Mouse (Mus musculus) hindbrain, embryonic 10.5 days (tissue): ENCODE results near the gene Arhgap17. TPM values are rescaled to one million over a fixed set of nuclear protein-coding genes. Genes with fewer than 3 reads are reported as not detected.
A peak's percentile ranks its signal among the peaks of the same experiment; 100 is the strongest.

Experiments used
- DNase-seq: peaks from one replicate; pipeline ENCODE4 v3.0.0-alpha.2; 2017; ENCODE audit warnings: low spot score
- H3K27ac ChIP-seq: fragments of 300-500 bp; sonication (generic); 2 replicates; pipeline ENCODE4 v1.5.1; 2016; ENCODE audit warnings: mild to moderate bottlenecking, moderate library complexity
- H3K27me3 ChIP-seq: fragments of 300-500 bp; sonication (generic); 2 replicates; pipeline ENCODE4 v1.6.1; 2016; ENCODE audit warnings: mild to moderate bottlenecking; ENCODE audit not compliant: poor library complexity, insufficient read depth, severe bottlenecking
- H3K36me3 ChIP-seq: fragments of 300-500 bp; sonication (generic); 2 replicates; pipeline ENCODE4 v1.6.1; 2016; ENCODE audit warnings: mild to moderate bottlenecking, moderate library complexity
- H3K4me1 ChIP-seq: fragments of 300-500 bp; sonication (generic); replicated peaks from 2 replicates; pipeline ENCODE4 v1.6.1; 2016; ENCODE audit warnings: mild to moderate bottlenecking
- H3K4me3 ChIP-seq: fragments of 300-500 bp; sonication (generic); 2 replicates; pipeline ENCODE4 v1.5.1; 2016; ENCODE audit warnings: mild to moderate bottlenecking, moderate library complexity
- H3K9me3 ChIP-seq: fragments of 300-500 bp; sonication (generic); 2 replicates; pipeline ENCODE4 v1.6.1; 2016; ENCODE audit warnings: mild to moderate bottlenecking, moderate library complexity
- WGBS: fragments of 180-500 bp; shearing (Covaris S2); methylation state at CpG from one replicate; pipeline ENCODE4 v1.1.7; 2016; 5-methylcytosine and 5-hydroxymethylcytosine counted together
- polyA plus RNA-seq: library from polyadenylated mRNA; unstranded; fragments of >200 nt; fragmentation: Nextera tagmentation; extraction: Ambion mirVana; gene quantifications from 2 replicates; pipeline ENCODE4 v1.2.1, GENCODE M21; 2016

Arhgap17 gene
- polyA plus RNA-seq, 1 experiment from 2014 or later = 31.4 TPM

GRCm38 (mm10) chr7:123242241-123242640 is 127.5 kb downstream of the Arhgap17 start:
- no peak overlapping the region for H3K27ac ChIP-seq
- no peaks in the 10 kb centered on the region for H3K9me3 ChIP-seq
- 95% methylated on average over 7 of the region's 7 CpGs for WGBS
- H3K4me1 ChIP-seq = peaks cover 5% of the 10 kb centered on the region
- no peak for DNase-seq
- H3K27me3 ChIP-seq = no peaks in the 10 kb centered on the region
- no peak overlapping the region for H3K4me3 ChIP-seq
- H3K36me3 ChIP-seq = no peaks in the 10 kb centered on the region

- H3K27ac ChIP-seq = no peak overlapping the region
- no peaks in the 10 kb centered on the region for H3K36me3 ChIP-seq
- H3K9me3 ChIP-seq = no peaks in the 10 kb centered on the region
- H3K27me3 ChIP-seq = no peaks in the 10 kb centered on the region
- no peak overlapping the region for H3K4me3 ChIP-seq
- DNase-seq = no peak
- 73% methylated on average over 6 of the region's 6 CpGs for WGBS
- H3K4me1 ChIP-seq = peaks cover 5% of the 10 kb centered on the region
These were observed 129.7 kb downstream of the Arhgap17 start for GRCm38 (mm10) chr7:123240064-123240463.

GRCm38 (mm10) chr7:123238621-123239020 is 131.1 kb downstream of the Arhgap17 start:
- 75% methylated on average over 4 of the region's 4 CpGs for WGBS
- no peak for DNase-seq
- Histone ChIP-seq H3K27me3 (no peaks in the 10 kb centered on the region), H3K4me3 (no peak overlapping the region), H3K36me3 (no peaks in the 10 kb centered on the region), H3K9me3 (no peaks in the 10 kb centered on the region), H3K27ac (no peak overlapping the region), H3K4me1 (peaks cover 5% of the 10 kb centered on the region)

GRCm38 (mm10) chr7:123235449-123235848 is 134.3 kb downstream of the Arhgap17 start:
- WGBS = 29% methylated on average over 4 of the region's 4 CpGs

More at GRCm38 (mm10) chr7:123235449-123235848, 134.3 kb downstream of the Arhgap17 start:
- no peak overlapping the region for H3K27ac ChIP-seq
- H3K4me3 ChIP-seq = no peak overlapping the region
- H3K4me1 ChIP-seq = peaks cover 5% of the 10 kb centered on the region
- DNase-seq = peak; percentile 36
- no peaks in the 10 kb centered on the region for H3K9me3 ChIP-seq
- H3K27me3 ChIP-seq = no peaks in the 10 kb centered on the region
- no peaks in the 10 kb centered on the region for H3K36me3 ChIP-seq

Other genes with a start within 250 kb of the Arhgap17 start
- gene Tnrc6a, start 246.0 kb downstream of the Arhgap17 start, polyA plus RNA-seq = 51.5 and 58.1 TPM in 2 replicates
- 0.08 and 0.34 TPM in 2 replicates for gene Slc5a11, start 155.1 kb downstream of the Arhgap17 start, polyA plus RNA-seq
- 57.9 and 58.0 TPM in 2 replicates for gene Lcmt1, start 131 bp downstream of the Arhgap17 start, polyA plus RNA-seq
- gene Aqp8, start 92.4 kb upstream of the Arhgap17 start, polyA plus RNA-seq = 0.31 TPM in 2 replicates
- gene Zkscan2, start 130.5 kb upstream of the Arhgap17 start, polyA plus RNA-seq = 5.3 and 5.4 TPM in 2 replicates